Mouse (Mus musculus): ENCODE results near the gene Kctd11. TPM values are rescaled to one million over a fixed set of nuclear protein-coding genes. Genes with fewer than 3 reads are reported as not detected.

Gene Kctd11
- polyA plus RNA-seq, 1 experiment from 2014 or later = 2.3 TPM

DNA sequence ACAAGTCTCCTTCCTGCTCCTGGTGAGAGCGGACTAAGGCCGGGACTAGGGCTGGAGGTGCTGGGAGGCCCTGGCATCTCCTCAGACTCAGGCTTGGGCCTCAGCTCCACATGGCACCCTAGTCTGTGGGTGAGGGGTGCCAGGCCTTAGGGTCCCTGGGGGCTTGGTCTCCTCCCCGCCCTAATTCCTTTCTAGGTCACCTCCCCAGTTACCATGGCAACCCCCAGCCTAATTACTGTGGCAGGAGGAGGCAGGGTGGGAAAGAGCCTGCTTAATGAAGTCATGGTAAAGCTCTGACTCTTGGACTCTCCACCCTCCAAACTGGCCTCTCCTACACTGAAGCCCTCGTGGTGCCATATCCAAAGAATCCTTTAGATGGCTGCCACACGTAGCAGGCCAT is 52.4 kb downstream of the Kctd11 start:
- Histone ChIP-seq H3K27ac (ENCODE audit: low read depth, low read length) (no peak overlapping the region), H3K9ac (ENCODE audit: low read depth, low read length) (no peak overlapping the region), H3K36me3 (ENCODE audit: control insufficient read depth, insufficient read depth, low read length) (peaks cover 15% of the 10 kb centered on the region), H3K4me3 (ENCODE audit: low read depth, low read length) (no peak overlapping the region), H3K9me3 (ENCODE audit: control insufficient read depth, low read length) (no peaks in the 10 kb centered on the region), H3K4me2 (replicated peaks; ENCODE audit: low read depth, low read length) (no peak overlapping the region), H3K4me1 (replicated peaks; ENCODE audit: control insufficient read depth, insufficient read depth, low read length) (peaks cover 3% of the 10 kb centered on the region; the same call in 1 of the 2 replicates), H3K27me3 (ENCODE audit: control insufficient read depth, insufficient read depth, low read length) (peaks cover under 1% of the 10 kb centered on the region; the same call in 1 of the 2 replicates)
- ATAC-seq (ENCODE audit: low FRiP score) (no peak), DNase-seq (ENCODE audit: low spot score) (no peak)
- 70% methylated on average over 5 of the region's 5 CpGs for WGBS

Other genes with a start within 250 kb of the Kctd11 start
- 30.1 and 31.3 TPM in 2 replicates for gene Fxr2, start 248.4 kb downstream of the Kctd11 start, polyA plus RNA-seq (2014; fragmentation: Nextera tagmentation; extraction: Ambion mirVana)
- not detected in 2 replicates for gene Sox15, start 226.1 kb downstream of the Kctd11 start, polyA plus RNA-seq (2014; fragmentation: Nextera tagmentation; extraction: Ambion mirVana)
- gene Mpdu1, start 218.8 kb downstream of the Kctd11 start, polyA plus RNA-seq (2014; fragmentation: Nextera tagmentation; extraction: Ambion mirVana) = 28.0 and 45.3 TPM in 2 replicates
- gene Cd68, start 215.3 kb downstream of the Kctd11 start, polyA plus RNA-seq (2014; fragmentation: Nextera tagmentation; extraction: Ambion mirVana) = 8.2 and 8.7 TPM in 2 replicates
- 891 and 905 TPM in 2 replicates for gene Eif4a1, start 209.0 kb downstream of the Kctd11 start, polyA plus RNA-seq (2014; fragmentation: Nextera tagmentation; extraction: Ambion mirVana)
- gene Senp3, start 199.3 kb downstream of the Kctd11 start, polyA plus RNA-seq (2014; fragmentation: Nextera tagmentation; extraction: Ambion mirVana) = 85.8 and 101 TPM in 2 replicates
- gene Tnfsf13, start 195.6 kb downstream of the Kctd11 start, polyA plus RNA-seq (2014; fragmentation: Nextera tagmentation; extraction: Ambion mirVana) = not detected in 2 replicates
- gene Tnfsf12, start 185.6 kb downstream of the Kctd11 start, polyA plus RNA-seq (2014; fragmentation: Nextera tagmentation; extraction: Ambion mirVana) = 2.2 and 4.0 TPM in 2 replicates
- gene Tnfsfm13, start 185.3 kb downstream of the Kctd11 start, polyA plus RNA-seq (2014; fragmentation: Nextera tagmentation; extraction: Ambion mirVana) = 0.61 and 1.1 TPM in 2 replicates
- 46.5 and 50.1 TPM in 2 replicates for gene Polr2a, start 122.8 kb downstream of the Kctd11 start, polyA plus RNA-seq (2014; fragmentation: Nextera tagmentation; extraction: Ambion mirVana)
- 0.57 and 1.1 TPM in 2 replicates for gene Slc35g3, start 119.4 kb downstream of the Kctd11 start, polyA plus RNA-seq (2014; fragmentation: Nextera tagmentation; extraction: Ambion mirVana)
- 1.3 and 1.7 TPM in 2 replicates for gene Zbtb4, start 115.5 kb downstream of the Kctd11 start, polyA plus RNA-seq (2014; fragmentation: Nextera tagmentation; extraction: Ambion mirVana)
- 1.2 and 1.5 TPM in 2 replicates for gene Chrnb1, start 85.5 kb downstream of the Kctd11 start, polyA plus RNA-seq (2014; fragmentation: Nextera tagmentation; extraction: Ambion mirVana)
- 2.2 and 2.8 TPM in 2 replicates for gene Fgf11, start 79.5 kb downstream of the Kctd11 start, polyA plus RNA-seq (2014; fragmentation: Nextera tagmentation; extraction: Ambion mirVana)
- gene Tmem102, start 75.8 kb downstream of the Kctd11 start, polyA plus RNA-seq (2014; fragmentation: Nextera tagmentation; extraction: Ambion mirVana) = 0.83 and 0.93 TPM in 2 replicates
- gene Gm39566, start 66.1 kb downstream of the Kctd11 start, polyA plus RNA-seq (2014; fragmentation: Nextera tagmentation; extraction: Ambion mirVana) = not detected in 2 replicates
- not detected in 2 replicates for gene Spem2, start 62.9 kb downstream of the Kctd11 start, polyA plus RNA-seq (2014; fragmentation: Nextera tagmentation; extraction: Ambion mirVana)
- gene Spem1, start 59.2 kb downstream of the Kctd11 start, polyA plus RNA-seq (2014; fragmentation: Nextera tagmentation; extraction: Ambion mirVana) = 0.17 and 0.38 TPM in 2 replicates
- gene Nlgn2, start 43.6 kb downstream of the Kctd11 start, polyA plus RNA-seq (2014; fragmentation: Nextera tagmentation; extraction: Ambion mirVana) = 11.5 and 16.1 TPM in 2 replicates
- gene Tmem256, start 42.9 kb downstream of the Kctd11 start, polyA plus RNA-seq (2014; fragmentation: Nextera tagmentation; extraction: Ambion mirVana) = 268 and 276 TPM in 2 replicates
- gene Plscr3, start 35.0 kb downstream of the Kctd11 start, polyA plus RNA-seq (2014; fragmentation: Nextera tagmentation; extraction: Ambion mirVana) = 62.2 and 62.6 TPM in 2 replicates
- 0.52 TPM in 1 of 2 replicates, not detected in the other for gene Tnk1, start 22.7 kb downstream of the Kctd11 start, polyA plus RNA-seq (2014; fragmentation: Nextera tagmentation; extraction: Ambion mirVana)
- not detected in 2 replicates for gene Tmem95, start 3.4 kb downstream of the Kctd11 start, polyA plus RNA-seq (2014; fragmentation: Nextera tagmentation; extraction: Ambion mirVana)
- gene Acap1, start 14.1 kb upstream of the Kctd11 start, polyA plus RNA-seq (2014; fragmentation: Nextera tagmentation; extraction: Ambion mirVana) = 0.45 and 1.4 TPM in 2 replicates
- 14.5 and 14.7 TPM in 2 replicates for gene 2810408A11Rik, start 19.6 kb upstream of the Kctd11 start, polyA plus RNA-seq (2014; fragmentation: Nextera tagmentation; extraction: Ambion mirVana)
- gene Neurl4, start 19.7 kb upstream of the Kctd11 start, polyA plus RNA-seq (2014; fragmentation: Nextera tagmentation; extraction: Ambion mirVana) = 15.0 and 20.6 TPM in 2 replicates
- 84.3 and 89.0 TPM in 2 replicates for gene Gps2, start 32.5 kb upstream of the Kctd11 start, polyA plus RNA-seq (2014; fragmentation: Nextera tagmentation; extraction: Ambion mirVana)
- 1,842 and 1,860 TPM in 2 replicates for gene Eif5a, start 40.6 kb upstream of the Kctd11 start, polyA plus RNA-seq (2014; fragmentation: Nextera tagmentation; extraction: Ambion mirVana)
- gene Ybx2, start 54.4 kb upstream of the Kctd11 start, polyA plus RNA-seq (2014; fragmentation: Nextera tagmentation; extraction: Ambion mirVana) = 3.1 and 4.8 TPM in 2 replicates
- gene Slc2a4, start 66.8 kb upstream of the Kctd11 start, polyA plus RNA-seq (2014; fragmentation: Nextera tagmentation; extraction: Ambion mirVana) = 7.9 and 9.6 TPM in 2 replicates
- 8.2 and 8.4 TPM in 2 replicates for gene Cldn7, start 83.4 kb upstream of the Kctd11 start, polyA plus RNA-seq (2014; fragmentation: Nextera tagmentation; extraction: Ambion mirVana)
- gene Ctdnep1, start 99.8 kb upstream of the Kctd11 start, polyA plus RNA-seq (2014; fragmentation: Nextera tagmentation; extraction: Ambion mirVana) = 23.8 and 26.8 TPM in 2 replicates
- 154 and 163 TPM in 2 replicates for gene Elp5, start 101.1 kb upstream of the Kctd11 start, polyA plus RNA-seq (2014; fragmentation: Nextera tagmentation; extraction: Ambion mirVana)
- 621 and 643 TPM in 2 replicates for gene Gabarap, start 109.7 kb upstream of the Kctd11 start, polyA plus RNA-seq (2014; fragmentation: Nextera tagmentation; extraction: Ambion mirVana)
- 56.7 and 57.5 TPM in 2 replicates for gene Phf23, start 114.4 kb upstream of the Kctd11 start, polyA plus RNA-seq (2014; fragmentation: Nextera tagmentation; extraction: Ambion mirVana)
- gene Dvl2, start 119.2 kb upstream of the Kctd11 start, polyA plus RNA-seq (2014; fragmentation: Nextera tagmentation; extraction: Ambion mirVana) = 24.6 and 27.2 TPM in 2 replicates
- 45.1 and 52.1 TPM in 2 replicates for gene Acadvl, start 134.0 kb upstream of the Kctd11 start, polyA plus RNA-seq (2014; fragmentation: Nextera tagmentation; extraction: Ambion mirVana)
- 13.2 and 18.7 TPM in 2 replicates for gene Dlg4, start 135.5 kb upstream of the Kctd11 start, polyA plus RNA-seq (2014; fragmentation: Nextera tagmentation; extraction: Ambion mirVana)
- gene Asgr1, start 172.7 kb upstream of the Kctd11 start, polyA plus RNA-seq (2014; fragmentation: Nextera tagmentation; extraction: Ambion mirVana) = 0.29 and 0.40 TPM in 2 replicates
- gene Asgr2, start 211.2 kb upstream of the Kctd11 start, polyA plus RNA-seq (2014; fragmentation: Nextera tagmentation; extraction: Ambion mirVana) = not detected in 2 replicates
- 0.42 TPM in 1 of 2 replicates, not detected in the other for gene Mgl2, start 248.9 kb upstream of the Kctd11 start, polyA plus RNA-seq (2014; fragmentation: Nextera tagmentation; extraction: Ambion mirVana)

Measured in hindbrain, embryonic 11.5 days (tissue).